Mouse (Mus musculus) right cerebral cortex, postnatal 10 days (tissue): ENCODE results near the gene Snd1.

Experiments
- DNase-seq, 2 experiments: peaks; one replicate each; pipeline ENCODE4 v3.0.0; 2021; ENCODE audit warnings: low spot score in 2 of 2

The Snd1 gene

DNA sequence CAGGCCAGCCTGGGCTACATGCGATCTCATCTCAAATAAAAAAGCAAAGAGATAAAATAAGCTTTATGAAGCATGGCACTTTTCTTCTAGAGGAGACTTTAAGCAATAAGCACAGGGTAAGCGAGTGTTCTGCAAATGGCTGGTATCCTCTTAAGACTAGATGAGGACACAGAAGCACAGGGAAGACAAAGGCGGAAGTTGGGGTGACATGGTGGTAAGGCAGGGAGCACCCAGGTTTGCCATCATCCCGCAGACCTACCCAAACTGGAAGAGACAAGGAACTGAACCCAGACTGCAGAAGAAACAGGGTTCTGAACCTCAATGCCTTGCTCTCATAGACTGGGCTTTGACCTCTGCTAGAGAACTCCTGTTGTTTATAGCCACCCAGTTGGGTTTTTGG is 119.8 kb downstream of the Snd1 start:
- no peak for DNase-seq

DNA sequence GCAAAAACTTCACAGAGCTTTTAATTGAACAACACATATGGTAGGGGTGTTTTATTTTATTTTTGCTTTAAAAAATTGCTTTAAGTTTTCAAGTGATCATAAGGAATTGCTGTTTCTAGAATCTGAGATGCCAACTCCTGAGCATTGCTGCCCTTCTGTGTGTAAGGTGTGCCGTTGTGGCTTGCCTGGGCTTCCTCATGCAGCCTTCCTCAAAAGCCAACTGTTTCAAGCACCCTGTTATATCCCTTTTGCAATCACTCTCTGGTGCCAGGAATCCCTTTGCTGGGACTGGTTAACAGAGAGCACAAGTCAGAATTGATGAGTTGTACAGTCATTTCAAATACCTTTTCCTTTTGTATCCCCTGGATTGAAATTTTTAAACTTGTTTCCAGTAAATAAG is 120.3 kb downstream of the Snd1 start:
- DNase-seq = no peak

DNA sequence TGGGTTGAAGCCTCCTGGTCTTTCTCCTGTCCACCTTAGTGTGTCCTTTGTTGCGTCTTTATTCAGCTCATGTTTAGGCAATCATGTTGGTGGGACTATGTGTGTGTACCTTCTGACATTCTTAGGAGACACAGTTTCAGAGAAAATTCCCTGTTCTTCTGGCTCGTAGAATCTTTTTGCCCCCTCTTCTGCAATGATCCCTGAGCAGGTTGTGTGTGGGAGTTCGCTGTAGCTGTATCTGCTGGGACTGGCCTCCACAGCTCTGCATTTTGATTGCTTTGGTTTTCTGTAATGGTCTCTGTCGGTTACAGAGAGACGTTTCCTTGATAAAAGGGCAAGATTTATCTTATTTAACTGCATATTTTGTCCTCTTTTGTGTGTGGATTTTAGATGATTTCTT is 122.3 kb downstream of the Snd1 start:
- peak in 1 of 2 experiments; percentile 37 for DNase-seq

DNA sequence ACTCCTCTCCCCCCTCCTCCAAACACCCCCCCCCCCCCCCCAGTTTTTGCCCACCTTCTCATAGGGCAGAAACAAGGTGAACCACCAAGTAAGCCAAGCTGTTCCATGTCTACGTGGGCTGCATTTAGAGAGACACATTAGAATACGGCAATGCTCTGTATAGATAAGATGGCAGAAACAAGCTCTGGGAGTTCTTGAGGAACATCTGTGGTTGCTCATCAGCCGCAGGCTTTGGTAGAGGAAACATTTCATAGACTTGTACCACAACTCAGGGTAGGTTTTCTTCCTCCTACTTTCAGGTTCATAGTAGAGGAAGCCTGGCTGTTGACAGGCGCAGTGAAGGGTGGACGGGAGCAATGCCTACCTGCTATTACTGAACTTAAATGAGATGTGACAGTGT is 124.2 kb downstream of the Snd1 start:
- DNase-seq = no peak

DNA sequence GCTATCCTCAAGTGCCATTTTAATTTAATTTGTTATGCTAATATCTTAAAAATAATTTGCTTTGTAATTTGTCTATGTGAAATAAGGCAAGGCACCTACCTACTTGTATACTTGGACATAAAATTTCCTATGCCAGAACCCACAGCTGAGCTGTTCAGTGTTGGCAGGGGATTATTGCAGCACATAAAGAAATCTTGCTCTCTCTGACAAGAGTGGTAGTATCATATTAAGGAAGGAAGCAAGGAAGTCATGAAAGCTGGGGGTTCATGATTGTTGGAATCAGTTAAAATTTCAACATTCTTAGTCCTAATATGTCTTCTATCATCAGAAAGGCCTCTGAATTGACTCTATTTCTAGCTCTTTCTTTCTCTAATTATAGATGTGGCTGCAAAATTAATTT is 125.5 kb downstream of the Snd1 start:
- no peak for DNase-seq

DNA sequence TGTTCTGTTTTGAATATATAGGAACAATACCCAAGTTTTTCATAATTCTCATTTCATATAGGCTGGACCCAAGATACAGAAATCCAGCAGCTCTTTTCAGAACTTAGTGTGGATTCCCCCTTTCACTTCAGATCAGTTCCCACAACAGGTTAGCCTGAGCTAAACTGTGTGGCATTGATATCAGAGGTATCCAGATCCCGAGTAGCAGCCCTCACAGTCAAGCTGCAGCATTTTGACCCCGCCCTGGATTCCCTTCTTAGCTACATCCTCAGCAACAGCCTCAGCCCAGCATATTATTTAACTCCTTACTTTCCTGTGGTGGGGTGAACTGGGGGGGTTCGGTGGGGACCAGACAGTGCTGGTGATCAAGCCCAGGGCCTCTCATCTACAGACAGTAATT is 128.5 kb downstream of the Snd1 start:
- no peak for DNase-seq

DNA sequence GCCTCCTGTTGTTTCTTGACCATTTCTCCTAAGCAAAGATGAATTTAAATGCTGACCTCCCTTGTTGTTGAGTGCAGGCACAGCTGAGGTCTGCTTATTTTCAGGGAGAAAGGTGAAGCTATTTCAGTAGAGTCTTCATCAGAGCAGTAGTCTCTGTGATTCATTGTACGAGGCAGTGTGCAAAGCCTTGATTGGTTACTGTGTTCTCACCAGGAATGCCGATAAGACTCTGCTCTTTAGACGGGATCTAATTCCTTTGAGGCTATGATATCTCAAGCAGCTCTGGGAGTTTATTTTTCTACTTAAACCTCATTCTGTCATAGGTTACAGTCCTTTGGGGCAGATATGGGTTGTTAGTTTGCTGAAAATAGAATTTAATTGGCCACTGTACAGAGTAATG is 128.9 kb downstream of the Snd1 start:
- no peak for DNase-seq

DNA sequence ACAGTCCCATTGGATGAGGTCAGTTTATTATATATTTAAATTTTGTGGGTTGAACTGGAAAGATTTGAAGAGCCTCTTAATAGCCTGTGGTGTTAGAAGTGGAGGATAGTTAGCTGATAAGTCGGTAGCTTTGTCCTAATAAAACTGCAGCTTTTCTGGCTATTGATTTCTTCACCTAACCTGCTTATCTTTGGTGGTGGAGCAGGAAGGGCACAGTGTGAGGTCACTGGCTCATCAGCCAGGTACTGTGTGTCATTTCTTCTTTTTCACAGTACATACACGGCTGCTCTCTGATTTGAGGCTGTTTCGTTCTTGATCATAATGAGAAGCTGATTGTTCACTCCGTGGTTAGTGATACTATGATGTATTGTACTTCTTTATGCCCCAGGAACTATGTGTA is 134.4 kb downstream of the Snd1 start:
- DNase-seq = no peak

DNA sequence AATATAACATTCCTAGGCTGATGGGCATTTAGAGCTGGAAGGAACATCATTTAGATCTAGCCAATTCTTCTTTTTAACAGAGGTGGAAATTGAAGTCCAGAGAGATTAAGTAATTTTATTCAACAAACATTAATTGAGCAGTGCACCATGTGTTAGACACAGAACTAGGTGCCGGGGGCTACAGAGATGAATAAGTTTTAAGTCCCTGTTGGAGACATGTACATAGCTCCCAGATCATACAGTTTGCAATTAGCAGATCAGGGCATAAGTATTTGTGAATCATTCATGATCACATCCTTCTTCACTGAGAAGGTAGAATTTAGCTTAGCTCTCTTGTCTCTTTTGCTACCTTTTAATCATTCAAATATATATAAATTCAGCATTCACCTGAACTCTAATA is 135.2 kb downstream of the Snd1 start:
- no peak for DNase-seq

DNA sequence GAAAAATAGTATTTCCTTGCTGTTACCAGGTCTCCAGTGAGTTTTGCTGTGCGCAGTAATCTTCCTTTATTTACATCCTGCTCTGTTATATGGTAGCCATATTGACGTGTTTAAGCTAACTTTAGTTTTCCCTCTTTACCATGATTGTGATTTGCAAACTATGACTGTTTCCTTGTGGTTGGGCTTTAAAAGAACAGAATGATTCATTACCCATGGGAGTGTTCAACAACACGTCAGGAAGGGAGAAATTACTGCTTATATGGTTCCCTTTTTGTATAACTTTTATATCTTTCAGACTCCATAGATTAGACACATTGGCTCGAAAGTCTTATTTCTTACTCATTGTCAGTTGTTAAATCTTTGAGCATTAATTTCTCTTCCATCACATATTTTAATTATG is 138.5 kb downstream of the Snd1 start:
- DNase-seq = no peak

DNA sequence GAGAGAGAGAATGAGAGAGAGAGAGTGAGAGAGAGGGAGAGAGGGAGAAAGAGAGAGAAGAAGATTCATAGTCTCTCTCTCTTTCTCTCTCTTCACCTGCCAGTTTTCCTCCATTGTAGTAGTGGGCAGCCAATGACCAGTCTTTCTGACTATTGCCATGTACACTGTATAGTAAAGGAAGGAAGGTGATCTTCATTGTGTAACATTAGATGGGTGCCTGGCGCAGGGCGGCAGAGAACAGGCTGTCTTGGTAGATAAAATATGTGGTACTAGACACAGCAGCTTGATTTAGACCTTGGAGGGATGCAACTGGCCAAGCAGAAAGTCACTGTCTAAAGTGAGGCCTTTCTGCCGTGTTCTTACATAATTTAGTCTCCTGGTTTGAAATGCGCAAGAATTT is 139.9 kb downstream of the Snd1 start:
- DNase-seq = no peak

DNA sequence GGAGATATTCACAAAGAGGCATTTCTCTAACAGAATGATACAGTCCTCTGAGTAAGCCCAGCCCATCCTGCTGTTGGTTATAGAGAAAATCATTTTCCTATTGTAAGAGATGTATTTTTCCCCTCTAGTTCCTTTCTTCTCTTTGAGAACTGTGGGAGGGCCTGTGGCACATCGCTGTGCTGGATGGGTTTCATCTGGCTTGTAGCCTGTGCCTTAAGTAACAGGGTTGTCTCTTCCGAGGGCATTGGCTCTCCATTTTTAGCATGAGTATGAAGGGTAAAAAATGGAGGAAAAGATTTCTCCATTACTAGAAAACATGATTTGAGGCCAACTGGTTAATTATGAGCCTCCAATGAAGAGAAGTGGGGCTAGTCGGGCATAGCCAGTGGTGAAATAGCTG is 140.5 kb downstream of the Snd1 start:
- no peak for DNase-seq

DNA sequence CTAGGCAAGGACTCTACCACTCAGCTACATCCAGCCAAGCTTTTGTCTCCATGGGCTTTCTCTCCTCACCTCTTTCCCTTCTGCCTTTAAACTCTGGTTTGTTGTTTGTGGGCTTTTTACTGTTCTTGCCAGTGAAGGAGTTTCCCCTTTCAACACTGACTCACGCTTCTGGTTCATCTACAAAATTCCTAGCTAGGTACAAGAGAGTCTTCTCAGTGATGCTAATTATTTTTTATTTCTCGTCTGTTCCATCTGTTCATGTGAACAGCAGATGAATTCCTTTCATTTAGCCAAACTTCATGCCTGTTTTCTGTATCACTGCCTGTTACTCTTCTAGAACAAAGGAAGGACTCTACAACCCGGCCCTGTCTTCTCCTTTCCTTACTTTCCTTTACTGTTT is 141.0 kb downstream of the Snd1 start:
- DNase-seq = no peak

DNA sequence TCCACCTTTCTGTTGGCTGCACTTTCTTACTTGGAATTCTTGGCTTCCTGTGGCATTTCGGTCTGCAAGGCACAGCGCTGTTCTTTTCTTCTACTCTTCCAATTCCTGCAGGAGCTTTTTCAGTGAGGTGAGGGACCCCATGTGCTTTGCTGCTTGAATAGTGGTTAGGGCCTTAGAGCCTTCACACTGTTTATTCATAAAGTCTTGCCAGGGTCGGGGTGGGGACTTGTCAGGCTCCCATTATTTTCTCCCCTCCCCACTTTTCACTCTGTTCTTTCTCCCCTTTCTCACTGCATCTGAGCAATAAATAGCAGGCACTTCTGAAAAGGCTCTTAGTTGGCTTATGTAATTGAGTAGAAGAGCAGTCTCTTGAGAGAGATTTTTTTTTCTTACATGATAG is 143.4 kb downstream of the Snd1 start:
- no peak for DNase-seq

DNA sequence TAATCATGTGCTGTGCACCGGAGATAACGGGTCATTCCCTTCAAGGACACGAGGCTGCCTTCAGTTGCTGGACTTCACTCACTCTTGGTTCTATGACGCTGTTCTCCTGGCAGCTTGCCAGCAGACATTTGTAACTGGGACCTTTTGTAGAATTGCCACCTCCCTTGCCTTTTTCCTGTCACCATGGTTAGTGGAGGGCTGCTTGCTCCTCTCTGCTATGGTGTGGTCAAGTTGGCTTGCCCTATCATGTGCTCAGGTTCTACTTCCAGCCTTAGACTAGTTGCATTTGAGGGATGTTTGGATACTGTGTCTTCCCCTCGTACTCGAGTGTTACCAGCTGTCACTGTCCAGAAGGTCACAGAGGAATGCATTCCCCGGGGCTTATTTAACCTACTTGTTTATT is 143.8 kb downstream of the Snd1 start:
- peak; percentile 66 to 70 for DNase-seq

DNA sequence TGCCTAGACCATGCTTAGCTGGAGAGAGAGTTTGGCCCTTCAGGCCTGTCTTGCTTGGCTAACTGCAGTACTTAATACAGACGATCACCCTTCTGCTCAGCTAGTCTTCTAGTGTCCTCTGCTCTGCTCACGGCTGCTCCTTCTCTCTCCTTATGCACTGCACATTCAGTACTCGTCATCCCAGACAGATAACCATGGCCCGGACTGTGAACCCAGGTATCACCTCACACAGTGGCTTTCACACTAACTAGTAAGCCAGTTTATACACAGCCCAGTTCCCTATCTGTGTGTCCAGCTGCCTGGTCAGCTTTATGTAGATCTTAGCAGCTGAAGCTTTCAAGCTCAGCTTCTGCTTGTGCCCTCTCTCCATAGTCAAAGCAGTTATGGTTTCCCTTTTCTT is 146.5 kb downstream of the Snd1 start:
- no peak for DNase-seq

DNA sequence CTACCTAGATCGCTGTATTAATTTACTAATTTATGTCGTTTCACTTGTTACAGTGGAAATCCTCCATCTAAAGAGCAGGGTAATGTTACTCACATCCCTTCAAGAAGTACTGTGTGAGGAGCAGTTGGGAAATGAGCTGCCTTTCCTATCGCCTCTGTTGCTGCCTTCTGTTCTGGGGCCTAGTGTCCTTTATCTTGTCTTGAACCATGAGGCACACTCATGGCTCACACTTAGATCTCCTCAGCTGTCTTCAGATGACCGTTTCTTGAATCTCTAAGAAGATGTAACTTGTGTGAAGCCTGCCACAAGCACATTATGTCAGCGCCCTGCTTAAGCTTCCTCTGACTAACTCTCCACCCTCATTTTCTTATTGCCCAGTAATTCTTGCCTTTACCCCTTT is 147.0 kb downstream of the Snd1 start:
- no peak for DNase-seq

DNA sequence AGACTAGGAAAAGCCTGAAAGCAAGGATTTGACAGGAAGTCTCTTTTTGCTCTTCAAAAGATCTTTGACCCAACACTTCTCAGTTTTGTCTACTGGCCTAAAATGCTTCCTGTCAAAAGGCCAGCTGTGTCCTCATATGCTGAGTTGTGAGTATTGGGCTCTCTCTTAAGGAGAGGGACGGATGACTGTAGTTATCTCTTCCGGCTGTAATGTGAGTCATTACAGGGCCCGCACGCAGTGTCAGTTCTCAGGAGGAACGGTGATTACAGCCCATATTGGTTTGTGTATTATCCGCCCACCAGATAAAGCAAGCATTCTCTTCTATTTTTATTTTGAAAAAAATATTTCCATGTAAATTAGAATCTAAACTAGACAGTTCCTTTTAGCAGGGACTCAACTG is 147.6 kb downstream of the Snd1 start:
- no peak for DNase-seq

DNA sequence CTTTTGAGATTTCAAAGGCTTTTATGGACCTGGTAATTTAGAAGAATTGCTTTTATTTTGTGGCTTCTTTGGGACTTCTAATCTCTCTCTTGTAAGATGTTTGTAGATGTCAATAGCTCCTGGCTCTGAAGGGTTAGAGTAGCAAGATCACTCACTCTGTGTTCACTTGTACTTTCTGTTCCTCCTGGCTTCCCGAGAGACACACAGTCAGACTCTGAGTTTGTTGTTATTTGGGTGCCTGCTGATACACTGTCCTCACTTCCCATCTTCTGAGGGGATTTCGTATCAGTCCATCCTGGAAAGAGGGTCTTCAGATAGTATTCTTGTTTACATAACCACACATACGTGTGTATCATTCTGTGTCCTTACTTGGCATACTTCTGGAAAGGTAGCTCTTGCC is 148.0 kb downstream of the Snd1 start:
- no peak for DNase-seq

DNA sequence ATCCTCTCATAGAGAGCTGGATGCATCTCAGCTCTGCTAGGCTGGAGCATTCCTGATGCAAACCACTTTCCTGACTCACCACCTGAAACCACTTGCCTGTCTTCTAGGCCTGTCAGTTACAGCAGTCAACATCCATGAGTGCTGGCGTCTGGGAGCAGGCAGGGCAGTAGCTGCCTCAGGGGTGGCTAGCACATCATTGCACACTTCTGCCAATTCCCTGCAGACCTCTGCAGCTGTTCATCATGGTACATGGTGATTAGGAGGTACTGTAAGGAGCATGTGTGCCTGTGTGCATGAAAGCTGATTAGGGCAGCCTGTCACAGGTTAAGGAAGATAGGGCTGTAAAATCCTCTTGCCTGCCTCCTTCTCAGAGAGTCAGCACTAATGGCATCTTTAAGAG is 153.5 kb downstream of the Snd1 start:
- DNase-seq = no peak

DNA sequence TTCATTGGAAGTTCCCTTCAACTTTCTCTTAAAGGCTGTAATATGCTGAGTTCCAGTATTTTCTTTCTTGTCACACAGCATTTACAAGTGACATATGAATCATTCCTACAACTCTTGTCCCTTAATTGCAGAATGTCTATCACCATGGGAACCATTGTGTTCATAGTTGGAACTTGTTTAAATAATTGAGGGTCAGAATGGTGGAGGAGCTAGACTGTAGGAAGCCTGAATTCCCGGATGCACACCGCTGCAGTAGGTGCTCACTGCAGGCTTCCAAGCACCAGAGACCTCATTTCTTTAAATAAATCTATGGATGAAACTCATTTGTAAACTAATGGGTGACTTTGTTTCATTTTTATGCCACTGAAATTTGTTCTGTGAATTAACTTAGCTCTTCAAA is 154.9 kb downstream of the Snd1 start:
- DNase-seq = no peak

DNA sequence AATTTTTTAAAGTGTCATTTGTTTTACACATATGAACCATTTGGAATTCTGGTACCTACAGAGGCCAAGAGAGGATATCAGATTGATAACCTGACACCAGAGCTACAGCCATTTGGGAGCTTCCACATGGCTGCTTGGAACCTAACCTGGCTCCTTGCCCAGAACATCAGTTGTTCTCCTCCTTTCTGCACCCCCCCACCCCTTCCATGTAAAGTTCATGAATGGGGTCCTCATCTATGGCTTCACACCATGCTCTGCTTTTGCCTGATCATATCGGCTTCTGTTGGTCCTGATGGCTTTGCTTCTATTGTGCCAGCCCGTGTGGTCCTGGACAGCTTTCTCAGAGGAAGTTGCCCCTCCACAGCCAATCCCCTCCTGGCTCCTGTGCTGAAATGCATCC is 156.0 kb downstream of the Snd1 start:
- no peak for DNase-seq

DNA sequence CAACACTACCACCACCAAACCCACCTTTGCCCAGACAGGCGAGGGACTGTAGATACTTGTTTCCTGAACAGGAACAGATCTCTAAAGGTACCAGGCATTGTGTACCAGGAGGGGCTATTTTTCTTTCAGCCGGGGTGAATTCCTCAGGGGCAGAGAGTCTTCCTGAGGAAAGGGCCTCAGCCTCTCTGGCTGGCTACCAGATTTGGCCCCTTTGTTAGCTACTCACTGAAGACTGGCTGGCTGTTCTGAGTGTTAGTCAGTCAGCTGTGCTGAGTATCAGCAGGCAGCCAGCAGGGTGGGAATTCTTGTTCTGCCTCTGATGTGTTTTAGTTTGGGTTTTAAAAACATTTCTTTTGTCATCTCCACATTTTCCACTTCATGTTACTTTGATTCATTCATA is 158.2 kb downstream of the Snd1 start:
- DNase-seq = peak; percentile 47 to 50

DNA sequence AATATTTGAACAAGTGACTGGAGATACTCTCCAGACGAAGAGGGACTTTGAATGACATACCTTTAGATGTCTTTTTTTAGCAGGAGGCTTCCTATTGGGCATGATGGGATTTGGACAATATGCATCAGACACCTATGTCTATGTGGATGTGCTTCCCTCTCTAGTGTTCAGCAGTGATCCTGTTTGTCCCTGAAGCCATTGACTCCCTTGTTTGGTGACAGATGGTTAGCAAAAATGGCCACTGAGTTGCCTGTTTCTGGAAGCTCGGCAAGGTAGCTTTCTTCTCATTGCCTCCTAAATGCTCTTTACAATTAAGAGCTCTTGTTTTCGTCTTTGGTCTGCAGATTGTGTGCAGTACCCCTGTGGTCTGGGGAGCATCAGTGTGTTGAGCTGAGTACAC is 158.7 kb downstream of the Snd1 start:
- no peak for DNase-seq

DNA sequence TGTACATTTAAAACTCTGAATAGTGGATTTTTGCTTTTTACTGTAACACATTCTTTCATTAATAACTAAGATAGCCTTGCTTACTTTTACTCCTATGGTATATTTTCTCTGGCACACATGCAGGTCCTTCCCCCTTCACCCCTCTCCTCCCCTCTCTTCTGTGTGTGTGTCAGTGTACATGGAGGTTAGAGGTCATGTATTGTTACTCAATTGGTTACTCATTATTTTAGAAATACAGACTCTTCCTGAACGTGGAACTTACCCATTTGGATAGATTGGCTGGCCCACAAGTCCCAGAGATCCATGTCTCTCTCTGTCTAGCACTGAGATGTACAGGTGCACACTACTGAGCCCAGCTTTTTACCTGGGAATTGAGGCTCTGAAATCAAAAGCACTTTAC is 160.2 kb downstream of the Snd1 start:
- no peak for DNase-seq
